Mouse (Mus musculus) lung, embryonic 16.5 days (tissue): ENCODE results near the gene Rbak. TPM values are rescaled to one million over a fixed set of nuclear protein-coding genes. Genes with fewer than 3 reads are reported as not detected.
"Not testable (repeated sequence)": the region's sequence is repeated elsewhere in the genome, so short reads cannot be mapped to it uniquely, and the experiment has no call there.

Source experiments
- ATAC-seq: fragments of 200-750 bp; cut with Nextera tagmentation; 2 replicates; pipeline ENCODE4 v1.8.0; 2017; ENCODE audit warnings: low read depth, mild to moderate bottlenecking, moderate library complexity
- H3K27ac ChIP-seq: fragments of 300-500 bp; sonication (generic); 2 replicates; pipeline ENCODE4 v1.5.1; 2014; ENCODE audit warnings: mild to moderate bottlenecking, control low read depth, low read length
- H3K27me3 ChIP-seq: fragments of 300-500 bp; sonication (generic); 2 replicates; pipeline ENCODE4 v1.6.1; 2014; ENCODE audit warnings: low read depth, low read length, mixed read lengths; ENCODE audit not compliant: control insufficient read depth, insufficient read depth
- H3K36me3 ChIP-seq: fragments of 300-500 bp; sonication (generic); 2 replicates; pipeline ENCODE4 v1.6.1; 2014; ENCODE audit warnings: low read length; ENCODE audit not compliant: control insufficient read depth, insufficient read depth
- H3K4me1 ChIP-seq: fragments of 300-500 bp; sonication (generic); replicated peaks from 2 replicates; pipeline ENCODE4 v1.6.1; 2014; ENCODE audit warnings: low read length, mixed read lengths; ENCODE audit not compliant: control insufficient read depth, insufficient read depth
- H3K4me2 ChIP-seq: fragments of 300-500 bp; sonication (generic); 2 replicates; pipeline ENCODE4 v1.6.1; 2014; ENCODE audit warnings: low read depth, low read length, control low read depth
- H3K4me3 ChIP-seq: fragments of 300-500 bp; sonication (generic); 2 replicates; pipeline ENCODE4 v1.5.1; 2014; ENCODE audit warnings: mild to moderate bottlenecking, low read length, control low read depth
- H3K9ac ChIP-seq: fragments of 300-500 bp; sonication (generic); 2 replicates; pipeline ENCODE4 v1.6.1; 2014; ENCODE audit warnings: low read length, control low read depth
- H3K9me3 ChIP-seq: fragments of 300-500 bp; sonication (generic); 2 replicates; pipeline ENCODE4 v1.6.1; 2016; ENCODE audit warnings: low read length; ENCODE audit not compliant: control insufficient read depth
- WGBS: fragments of 180-500 bp; shearing (Covaris S2); extraction: QIAGEN DNeasy Blood & Tissue Kit; methylation state at CpG from one replicate; pipeline ENCODE4 v1.1.7; 2014; 5-methylcytosine and 5-hydroxymethylcytosine counted together
- polyA plus RNA-seq: library from polyadenylated mRNA; unstranded; fragments of >200 nt; fragmentation: Nextera tagmentation; extraction: Ambion mirVana; gene quantifications from 2 replicates; pipeline ENCODE4 v1.2.1, GENCODE M21; 2015

The Rbak gene
- polyA plus RNA-seq, 1 experiment from 2014 or later: 11.7 TPM

GRCm38 (mm10) chr5:143192806-143193205 lies 12.2 kb upstream of the Rbak start:
- 84% methylated on average over 8 of the region's 8 CpGs for WGBS
- Histone ChIP-seq H3K9ac (no peak overlapping the region), H3K4me1 (no peaks in the 10 kb centered on the region), H3K4me2 (no peak overlapping the region), H3K9me3 (no peaks in the 10 kb centered on the region), H3K4me3 (no peak overlapping the region), H3K27ac (no peak overlapping the region), H3K27me3 (no peaks in the 10 kb centered on the region), H3K36me3 (no peaks in the 10 kb centered on the region)
- no peak for ATAC-seq

GRCm38 (mm10) chr5:143188014-143188413 lies 7.4 kb upstream of the Rbak start:
- not testable (repeated sequence) for H3K27me3 ChIP-seq, H3K4me1 ChIP-seq, H3K27ac ChIP-seq, H3K36me3 ChIP-seq, H3K4me3 ChIP-seq, H3K9me3 ChIP-seq, H3K9ac ChIP-seq, ATAC-seq, H3K4me2 ChIP-seq
- WGBS: no CpG with 5 or more reads among the region's 1 CpGs

GRCm38 (mm10) chr5:143179179-143179578 lies 1.4 kb downstream of the Rbak start:
- 30% methylated on average over 6 of the region's 6 CpGs for WGBS
- Histone ChIP-seq H3K9me3 (no peaks in the 10 kb centered on the region), H3K27ac (no peak overlapping the region), H3K36me3 (peaks cover 38% of the 10 kb centered on the region), H3K27me3 (no peaks in the 10 kb centered on the region), H3K4me3 (peak overlapping the region; percentile 75; the same call in 1 of the 2 replicates), H3K4me1 (peaks cover 12% of the 10 kb centered on the region), H3K9ac (no peak overlapping the region), H3K4me2 (peak overlapping the region; percentile 84)
- ATAC-seq: no peak

GRCm38 (mm10) chr5:143177541-143178200 lies 2.9 kb downstream of the Rbak start:
- H3K27ac ChIP-seq: no peak overlapping the region
- peaks cover 54% of the 10 kb centered on the region for H3K36me3 ChIP-seq
- H3K27me3 ChIP-seq: no peaks in the 10 kb centered on the region
- H3K4me1 ChIP-seq: peaks cover 12% of the 10 kb centered on the region
- WGBS: 91% methylated on average over 3 of the region's 3 CpGs
- H3K9ac ChIP-seq: no peak overlapping the region
- no peak overlapping the region for H3K4me2 ChIP-seq
- ATAC-seq: no peak
- 0 out of 2 replicates have a peak, but pooled peaks cover 5% of the 10 kb centered on the region for H3K9me3 ChIP-seq
- H3K4me3 ChIP-seq: no peak overlapping the region

- H3K9ac ChIP-seq: no peak overlapping the region
- peaks cover 70% of the 10 kb centered on the region for H3K36me3 ChIP-seq
- H3K4me3 ChIP-seq: no peak overlapping the region
- H3K27ac ChIP-seq: no peak overlapping the region
- 92% methylated on average over 4 of the region's 4 CpGs for WGBS
- H3K9me3 ChIP-seq: 0 out of 2 replicates have a peak, but pooled peaks cover 5% of the 10 kb centered on the region
- no peak for ATAC-seq
- H3K4me2 ChIP-seq: no peak overlapping the region
- H3K4me1 ChIP-seq: peaks cover 12% of the 10 kb centered on the region
- H3K27me3 ChIP-seq: no peaks in the 10 kb centered on the region
Measured at GRCm38 (mm10) chr5:143175970-143176369, 4.6 kb downstream of the Rbak start.

- peak; percentile 77 for ATAC-seq
- Histone ChIP-seq H3K27ac (no peak overlapping the region), H3K9me3 (no peaks in the 10 kb centered on the region), H3K4me3 (peak overlapping the region; percentile 5; the same call in 1 of the 2 replicates), H3K4me2 (peak overlapping the region; percentile 37; the same call in 1 of the 2 replicates), H3K9ac (no peak overlapping the region), H3K27me3 (no peaks in the 10 kb centered on the region), H3K4me1 (peaks cover 7% of the 10 kb centered on the region; the same call in 1 of the 2 replicates), H3K36me3 (no peaks in the 10 kb centered on the region)
- WGBS: 9% methylated on average over 18 of the region's 18 CpGs
Measured at GRCm38 (mm10) chr5:143165508-143166070, 15.0 kb downstream of the Rbak start.

- Histone ChIP-seq H3K9ac (no peak overlapping the region), H3K27me3 (peaks cover 25% of the 10 kb centered on the region)
- no peak for ATAC-seq
Measured at GRCm38 (mm10) chr5:143155534-143155933, 25.0 kb downstream of the Rbak start.

GRCm38 (mm10) chr5:143153756-143154155 lies 26.8 kb downstream of the Rbak start:
- H3K4me2 ChIP-seq: no peak overlapping the region
- peaks cover 21% of the 10 kb centered on the region for H3K27me3 ChIP-seq
- H3K9me3 ChIP-seq: peaks cover 2% of the 10 kb centered on the region; the same call in 1 of the 2 replicates
- H3K4me3 ChIP-seq: no peak overlapping the region
- H3K27ac ChIP-seq: no peak overlapping the region
- 78% methylated on average over 10 of the region's 10 CpGs for WGBS
- no peak for ATAC-seq
- no peaks in the 10 kb centered on the region for H3K4me1 ChIP-seq
- no peaks in the 10 kb centered on the region for H3K36me3 ChIP-seq
- H3K9ac ChIP-seq: no peak overlapping the region

More at GRCm38 (mm10) chr5:143155534-143155933, 25.0 kb downstream of the Rbak start:
- Histone ChIP-seq H3K4me1 (no peaks in the 10 kb centered on the region), H3K27ac (no peak overlapping the region), H3K36me3 (no peaks in the 10 kb centered on the region), H3K9me3 (peaks cover under 1% of the 10 kb centered on the region; the same call in 1 of the 2 replicates), H3K4me3 (no peak overlapping the region), H3K4me2 (no peak overlapping the region)
- 81% methylated on average over 3 of the region's 3 CpGs for WGBS

- 81% methylated on average over 2 of the region's 2 CpGs for WGBS
- ATAC-seq: no peak
- no peaks in the 10 kb centered on the region for H3K27me3 ChIP-seq
- H3K4me3 ChIP-seq: no peak overlapping the region
- no peak overlapping the region for H3K9ac ChIP-seq
- H3K27ac ChIP-seq: no peak overlapping the region
- H3K4me2 ChIP-seq: no peak overlapping the region
- peaks cover 2% of the 10 kb centered on the region; the same call in 1 of the 2 replicates for H3K9me3 ChIP-seq
- H3K4me1 ChIP-seq: no peaks in the 10 kb centered on the region
- H3K36me3 ChIP-seq: no peaks in the 10 kb centered on the region
Measured at GRCm38 (mm10) chr5:143150044-143150443, 30.5 kb downstream of the Rbak start.
